Mouse (Mus musculus) thymus, adult 2 months (tissue): Measurements from ENCODE around the gene Dennd6b.

Source experiments
- CTCF ChIP-seq: fragments of 200-500 bp; IDR thresholded peaks from 2 replicates; pipeline ENCODE4 v1.5.1; 2012; ENCODE audit warnings: mild to moderate bottlenecking, control low read depth, low read length, moderate library complexity, borderline replicate concordance; ENCODE audit not compliant: control insufficient read depth, poor library complexity, insufficient read depth; ENCODE audit errors: extremely low read depth
- POLR2A ChIP-seq: fragments of 200-500 bp; IDR thresholded peaks from 2 replicates; pipeline ENCODE4 v1.6.1; 2012; ENCODE audit warnings: mild to moderate bottlenecking, low read length, control low read depth, moderate library complexity; ENCODE audit not compliant: control insufficient read depth, poor library complexity, insufficient read depth; ENCODE audit errors: extremely low read depth

DNA sequence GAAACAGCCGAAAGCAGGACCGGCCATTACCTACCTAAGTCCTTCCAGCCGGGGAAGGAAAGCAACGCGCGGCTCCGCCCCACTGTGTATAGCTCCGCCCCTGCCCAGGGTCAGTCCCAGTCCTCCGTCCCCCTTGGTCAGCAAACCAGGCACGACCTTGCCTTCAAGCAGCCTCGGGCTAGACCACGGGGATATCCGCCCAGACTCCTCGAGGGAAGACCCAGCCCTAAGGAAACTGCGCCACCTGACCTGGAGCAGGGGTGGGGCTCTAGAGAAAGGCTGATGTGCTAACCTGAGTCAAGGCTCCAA is 22.4 kb downstream of the Dennd6b start:
- TF ChIP-seq CTCF (no peak), POLR2A (no peak)
